Mouse (Mus musculus): ENCODE data around the gene Mgat5. TPM values are rescaled to one million over a fixed set of nuclear protein-coding genes. Genes with fewer than 3 reads are reported as not detected.
A peak's percentile ranks its signal among the peaks of the same experiment; 100 is the strongest.

The Mgat5 gene
- polyA plus RNA-seq, 1 experiment from 2014 or later: 9.6 TPM

DNA sequence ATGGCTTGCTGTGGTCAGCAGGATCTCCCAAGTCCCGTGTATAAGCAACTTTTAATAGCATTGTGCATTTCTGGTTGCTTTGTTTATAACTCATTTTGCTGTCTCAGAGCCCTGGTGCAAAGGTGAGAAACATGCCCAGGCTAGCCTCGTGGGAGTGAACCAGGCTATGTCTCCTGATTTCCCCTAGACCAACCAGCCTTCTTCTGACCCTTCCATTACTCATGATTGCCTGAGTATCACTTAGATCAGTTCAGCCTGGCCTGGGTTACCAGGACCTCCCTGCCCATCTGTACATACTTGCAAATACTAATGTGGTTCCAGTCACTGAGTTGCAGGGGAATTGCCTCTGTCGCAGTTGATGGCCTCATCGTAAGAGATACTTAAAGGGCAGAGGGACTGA, 14.8 kb downstream of the Mgat5 start:
- no peak overlapping the region for H3K4me3 ChIP-seq
- 78% methylated on average over 4 of the region's 4 CpGs for WGBS

GRCm38 (mm10) chr1:127221998-127222736, 17.4 kb downstream of the Mgat5 start:
- H3K27me3 ChIP-seq (replicated peaks): no peaks in the 10 kb centered on the region
- no peak overlapping the region for H3K4me2 ChIP-seq (replicated peaks)
- no peak overlapping the region for H3K9ac ChIP-seq
- no peaks in the 10 kb centered on the region for H3K36me3 ChIP-seq
- no peak overlapping the region for H3K4me3 ChIP-seq
- 80% methylated on average over 8 of the region's 8 CpGs for WGBS
- H3K9me3 ChIP-seq: no peaks in the 10 kb centered on the region
- no peak for ATAC-seq (ENCODE audit: low FRiP score, low read depth)
- H3K4me1 ChIP-seq: no peaks in the 10 kb centered on the region; the same call in 1 of the 2 replicates
- no peak overlapping the region for H3K27ac ChIP-seq

More for the DNA sequence above, 14.8 kb downstream of the Mgat5 start:
- no peaks in the 10 kb centered on the region for H3K27me3 ChIP-seq (replicated peaks)
- no peaks in the 10 kb centered on the region for H3K36me3 ChIP-seq
- H3K4me2 ChIP-seq (replicated peaks): no peak overlapping the region
- no peak overlapping the region for H3K9ac ChIP-seq
- ATAC-seq (ENCODE audit: low FRiP score, low read depth): no peak
- no peaks in the 10 kb centered on the region; the same call in 1 of the 2 replicates for H3K4me1 ChIP-seq
- no peak overlapping the region for H3K27ac ChIP-seq
- no peaks in the 10 kb centered on the region for H3K9me3 ChIP-seq

DNA sequence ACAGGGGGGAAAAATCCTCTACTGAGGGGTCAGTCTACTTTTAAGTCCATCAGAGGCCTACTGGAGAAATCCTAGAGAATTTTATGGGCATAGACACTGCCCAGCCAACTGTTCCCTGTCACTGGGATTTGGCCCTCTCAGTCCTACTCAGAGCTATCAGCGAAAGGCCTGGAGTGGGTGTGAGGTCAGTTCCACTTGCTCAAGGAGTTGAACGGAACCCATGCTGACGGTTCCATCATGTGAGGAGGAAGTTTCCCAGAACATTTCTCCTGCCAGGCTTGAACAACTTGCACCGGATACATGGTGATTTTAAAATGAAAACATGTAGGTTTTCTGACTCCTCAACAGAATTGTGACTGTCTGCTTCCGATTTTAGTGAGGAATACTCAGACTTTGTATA, 20.2 kb downstream of the Mgat5 start:
- Histone ChIP-seq H3K4me1 (no peaks in the 10 kb centered on the region), H3K4me2 (replicated peaks) (no peak overlapping the region), H3K27me3 (replicated peaks) (no peaks in the 10 kb centered on the region), H3K4me3 (no peak overlapping the region), H3K9me3 (no peaks in the 10 kb centered on the region), H3K36me3 (no peaks in the 10 kb centered on the region), H3K27ac (no peak overlapping the region), H3K9ac (no peak overlapping the region)
- no peak for ATAC-seq (ENCODE audit: low FRiP score, low read depth)
- 88% methylated on average over 5 of the region's 5 CpGs for WGBS

- no peak overlapping the region for H3K4me2 ChIP-seq (replicated peaks)
- no peaks in the 10 kb centered on the region for H3K9me3 ChIP-seq
- H3K27me3 ChIP-seq (replicated peaks): no peaks in the 10 kb centered on the region
- 92% methylated on average over 2 of the region's 2 CpGs for WGBS
- H3K4me1 ChIP-seq: peaks cover 3% of the 10 kb centered on the region; the same call in 1 of the 2 replicates
- H3K36me3 ChIP-seq: no peaks in the 10 kb centered on the region
- no peak for ATAC-seq (ENCODE audit: low FRiP score, low read depth)
- H3K27ac ChIP-seq: no peak overlapping the region
- H3K4me3 ChIP-seq: no peak overlapping the region
- no peak overlapping the region for H3K9ac ChIP-seq
These were observed 24.2 kb downstream of the Mgat5 start for GRCm38 (mm10) chr1:127229011-127229410.

DNA sequence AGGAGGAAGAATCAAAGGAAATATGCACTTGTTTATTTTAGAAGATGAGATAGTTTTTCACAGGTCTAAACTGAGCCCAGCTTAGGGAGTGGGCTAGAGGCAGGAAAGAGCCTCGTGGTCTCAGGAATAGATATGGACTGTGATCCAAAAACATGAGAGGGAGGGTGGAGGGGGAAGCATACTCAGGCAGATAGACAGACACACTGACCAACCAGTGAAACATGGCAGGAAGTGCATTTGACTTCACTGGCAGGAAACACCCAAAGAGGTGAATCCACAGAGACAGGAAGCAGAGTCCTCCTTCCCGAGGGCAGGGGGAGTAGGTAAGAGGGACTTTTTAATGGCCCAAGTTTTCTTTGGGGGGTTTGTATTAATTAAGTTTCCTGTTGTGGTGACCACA, 25.7 kb downstream of the Mgat5 start:
- ATAC-seq (ENCODE audit: low FRiP score, low read depth): no peak
- no peak overlapping the region for H3K4me3 ChIP-seq
- 80% methylated on average over 2 of the region's 2 CpGs for WGBS

GRCm38 (mm10) chr1:127233191-127233651, 28.4 kb downstream of the Mgat5 start:
- Histone ChIP-seq H3K27me3 (replicated peaks) (no peaks in the 10 kb centered on the region), H3K27ac (no peak overlapping the region), H3K9me3 (no peaks in the 10 kb centered on the region), H3K36me3 (no peaks in the 10 kb centered on the region), H3K4me2 (replicated peaks) (no peak overlapping the region), H3K4me1 (peaks cover 3% of the 10 kb centered on the region; the same call in 1 of the 2 replicates), H3K4me3 (no peak overlapping the region), H3K9ac (no peak overlapping the region)
- no peak for ATAC-seq (ENCODE audit: low FRiP score, low read depth)
- WGBS: 69% methylated on average over 4 of the region's 4 CpGs

More for the DNA sequence above, 25.7 kb downstream of the Mgat5 start:
- H3K9me3 ChIP-seq: no peaks in the 10 kb centered on the region
- no peak overlapping the region for H3K27ac ChIP-seq
- no peaks in the 10 kb centered on the region for H3K27me3 ChIP-seq (replicated peaks)
- no peak overlapping the region for H3K9ac ChIP-seq
- H3K4me1 ChIP-seq: peaks cover 3% of the 10 kb centered on the region; the same call in 1 of the 2 replicates
- no peak overlapping the region for H3K4me2 ChIP-seq (replicated peaks)
- no peaks in the 10 kb centered on the region for H3K36me3 ChIP-seq

- no peak overlapping the region for H3K4me2 ChIP-seq (replicated peaks)
- 88% methylated on average over 4 of the region's 4 CpGs for WGBS
- ATAC-seq (ENCODE audit: low FRiP score, low read depth): no peak
- no peak overlapping the region for H3K9ac ChIP-seq
- H3K36me3 ChIP-seq: no peaks in the 10 kb centered on the region
- no peak overlapping the region for H3K4me3 ChIP-seq
- H3K27me3 ChIP-seq (replicated peaks): no peaks in the 10 kb centered on the region
- H3K4me1 ChIP-seq: peaks cover 17% of the 10 kb centered on the region
- H3K9me3 ChIP-seq: no peaks in the 10 kb centered on the region
- no peak overlapping the region for H3K27ac ChIP-seq
These were observed 30.3 kb downstream of the Mgat5 start for GRCm38 (mm10) chr1:127235157-127235556.

- H3K27ac ChIP-seq: no peak overlapping the region
- H3K9ac ChIP-seq: no peak overlapping the region
- no peaks in the 10 kb centered on the region for H3K9me3 ChIP-seq
- H3K4me2 ChIP-seq (replicated peaks): no peak overlapping the region
- no peaks in the 10 kb centered on the region for H3K36me3 ChIP-seq
- no peaks in the 10 kb centered on the region for H3K27me3 ChIP-seq (replicated peaks)
- H3K4me3 ChIP-seq: no peak overlapping the region
- 72% methylated on average over 8 of the region's 8 CpGs for WGBS
- ATAC-seq (ENCODE audit: low FRiP score, low read depth): no peak
- H3K4me1 ChIP-seq: peaks cover 18% of the 10 kb centered on the region
These were observed 31.6 kb downstream of the Mgat5 start for GRCm38 (mm10) chr1:127236396-127236795.

DNA sequence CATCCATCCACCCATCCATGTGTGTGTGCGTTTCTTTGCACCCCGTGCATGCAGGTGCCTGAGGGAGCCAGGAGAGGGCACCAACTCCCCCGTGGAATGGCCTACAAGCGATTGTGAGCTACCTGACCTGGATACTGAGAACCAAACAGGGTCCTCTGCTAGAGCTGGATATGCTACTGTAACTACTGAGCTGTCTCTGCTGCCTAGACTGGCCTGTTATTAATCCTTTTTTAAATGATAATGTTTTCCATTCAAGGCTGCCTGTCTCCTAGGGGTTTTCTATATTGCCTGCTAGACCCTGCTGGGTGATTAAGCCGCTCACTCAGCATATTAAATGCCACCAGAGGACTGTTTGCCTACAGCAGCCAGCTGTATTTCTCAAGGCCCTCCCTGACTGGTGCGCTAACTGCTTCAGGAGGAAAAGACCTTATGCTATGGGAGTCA, 34.1 kb downstream of the Mgat5 start:
- H3K9me3 ChIP-seq: no peaks in the 10 kb centered on the region
- peaks cover 15% of the 10 kb centered on the region for H3K4me1 ChIP-seq
- no peak overlapping the region for H3K27ac ChIP-seq
- no peak overlapping the region for H3K9ac ChIP-seq
- no peaks in the 10 kb centered on the region for H3K36me3 ChIP-seq
- no peaks in the 10 kb centered on the region for H3K27me3 ChIP-seq (replicated peaks)
- WGBS: 38% methylated on average over 6 of the region's 6 CpGs
- H3K4me2 ChIP-seq (replicated peaks): no peak overlapping the region
- peak; percentile 60 for ATAC-seq (ENCODE audit: low FRiP score, low read depth)
- H3K4me3 ChIP-seq: no peak overlapping the region

GRCm38 (mm10) chr1:127239914-127240313, 35.1 kb downstream of the Mgat5 start:
- Histone ChIP-seq H3K9me3 (no peaks in the 10 kb centered on the region), H3K9ac (no peak overlapping the region), H3K4me1 (peaks cover 15% of the 10 kb centered on the region), H3K27me3 (replicated peaks) (no peaks in the 10 kb centered on the region), H3K4me2 (replicated peaks) (no peak overlapping the region), H3K36me3 (no peaks in the 10 kb centered on the region), H3K27ac (no peak overlapping the region), H3K4me3 (no peak overlapping the region)
- peak; percentile 54 for ATAC-seq (ENCODE audit: low FRiP score, low read depth)
- 23% methylated on average over 6 of the region's 6 CpGs for WGBS

- H3K9me3 ChIP-seq: no peaks in the 10 kb centered on the region
- H3K27ac ChIP-seq: no peak overlapping the region
- 84% methylated on average over 15 of the region's 15 CpGs for WGBS
- no peaks in the 10 kb centered on the region for H3K36me3 ChIP-seq
- no peak overlapping the region for H3K9ac ChIP-seq
- peaks cover 15% of the 10 kb centered on the region for H3K4me1 ChIP-seq
- H3K27me3 ChIP-seq (replicated peaks): no peaks in the 10 kb centered on the region
- no peak overlapping the region for H3K4me3 ChIP-seq
- no peak overlapping the region for H3K4me2 ChIP-seq (replicated peaks)
- no peak for ATAC-seq (ENCODE audit: low FRiP score, low read depth)
These were observed 37.5 kb downstream of the Mgat5 start for GRCm38 (mm10) chr1:127242151-127242887.

DNA sequence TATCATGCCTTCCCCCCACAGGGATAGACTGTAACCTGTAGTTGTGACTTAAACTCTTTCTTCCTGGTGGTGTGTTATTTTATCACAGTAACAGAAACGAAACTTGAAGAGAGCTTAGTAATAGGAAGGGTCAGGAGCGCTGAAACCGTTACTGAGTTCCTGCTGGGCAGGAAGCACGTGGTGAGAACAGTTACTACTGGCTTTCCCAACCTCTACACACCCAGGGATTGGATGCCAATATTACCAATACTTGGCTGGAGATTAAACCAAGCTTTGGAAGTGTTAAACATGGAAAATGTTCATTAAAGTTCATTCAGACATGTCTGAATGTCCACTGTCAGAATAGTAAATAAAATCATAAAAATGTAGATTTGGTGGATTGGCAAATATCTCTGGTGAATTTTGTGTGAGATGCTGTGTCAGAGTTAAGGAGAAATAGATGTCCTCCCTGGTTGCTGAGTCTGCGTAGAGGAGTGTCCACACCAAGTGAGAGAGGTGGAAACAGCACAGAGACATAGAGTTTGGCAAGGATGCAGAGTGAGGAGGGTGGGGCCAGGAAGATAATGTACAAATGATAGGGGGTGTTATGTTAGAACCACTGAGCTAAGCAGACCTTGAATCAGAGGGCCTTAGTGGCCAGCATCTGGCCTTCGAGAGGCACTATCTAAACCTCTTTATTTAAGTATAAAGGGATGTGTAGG, 38.2 kb downstream of the Mgat5 start:
- Histone ChIP-seq H3K9ac (no peak overlapping the region), H3K4me3 (no peak overlapping the region), H3K9me3 (no peaks in the 10 kb centered on the region), H3K27ac (no peak overlapping the region), H3K4me2 (replicated peaks) (no peak overlapping the region), H3K36me3 (no peaks in the 10 kb centered on the region), H3K27me3 (replicated peaks) (no peaks in the 10 kb centered on the region), H3K4me1 (peaks cover 15% of the 10 kb centered on the region)
- WGBS: 76% methylated on average over 6 of the region's 6 CpGs
- no peak for ATAC-seq (ENCODE audit: low FRiP score, low read depth)
